Mouse (Mus musculus): Measurements from ENCODE around the gene Tap2. TPM values are rescaled to one million over a fixed set of nuclear protein-coding genes. Genes with fewer than 3 reads are reported as not detected.
"Not testable (repeated sequence)": the region's sequence is repeated elsewhere in the genome, so short reads cannot be mapped to it uniquely, and the experiment has no call there.

Tap2 gene
- polyA plus RNA-seq, 3 experiments from 2014 or later: 94.0 to 181 (median 103) TPM

DNA sequence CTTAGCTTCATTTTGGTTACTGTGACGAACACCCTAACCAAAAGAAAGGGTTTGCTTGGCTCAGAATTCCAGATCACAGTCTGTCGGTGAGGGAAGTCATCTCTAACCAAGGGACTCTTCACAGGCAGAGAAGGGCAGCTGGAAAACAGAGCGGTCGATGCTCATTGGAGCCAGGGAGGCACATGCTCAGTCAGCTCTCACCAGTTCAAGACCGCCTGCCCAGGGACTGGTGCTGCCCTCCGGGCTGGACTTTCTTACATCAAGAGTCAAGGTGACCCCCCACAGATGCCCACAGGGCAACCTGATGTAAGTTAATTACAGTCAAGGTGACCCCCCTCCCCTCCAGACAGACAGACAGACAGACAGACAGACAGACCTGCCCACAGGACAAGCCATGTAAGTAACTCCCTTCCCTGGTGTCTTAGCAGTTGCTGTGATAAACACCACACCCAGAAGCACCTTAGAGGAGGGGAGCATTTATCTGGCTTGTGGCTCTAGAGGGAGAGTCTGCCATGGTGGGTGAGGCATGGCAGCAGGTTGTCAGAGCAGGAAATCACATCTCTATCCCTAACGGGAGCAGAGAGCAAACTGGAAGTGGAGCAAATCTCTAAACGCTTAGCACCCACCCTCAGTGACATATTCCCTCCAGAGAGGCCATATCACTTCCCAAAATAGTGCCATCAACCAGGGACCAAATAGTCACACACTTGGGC lies 14.0 kb downstream of the Tap2 start:
- ATAC-seq: no peak

DNA sequence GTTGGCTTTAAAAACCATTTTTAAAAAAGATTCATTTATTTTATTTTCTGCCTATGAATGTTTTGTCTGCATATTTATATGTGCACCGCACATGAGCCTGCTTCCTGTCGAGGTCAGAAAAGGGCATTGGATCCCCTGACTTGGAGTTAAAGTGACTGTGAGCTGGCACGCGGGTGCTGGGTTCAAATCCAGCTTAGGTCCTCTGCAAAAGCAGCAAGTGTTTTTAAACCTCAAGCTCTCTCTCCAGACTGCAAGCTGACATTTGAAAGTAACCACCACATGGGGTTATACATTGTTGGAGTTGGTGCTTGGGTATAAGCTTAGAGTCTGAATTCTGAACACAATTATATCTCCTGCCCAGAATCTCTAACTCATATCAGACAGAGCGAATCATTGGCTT lies 14.7 kb downstream of the Tap2 start:
- no peak for ATAC-seq

- ATAC-seq: peak; percentile 76
These were observed 15.3 kb downstream of the Tap2 start for GRCm38 (mm10) chr17:34218675-34219074.

DNA sequence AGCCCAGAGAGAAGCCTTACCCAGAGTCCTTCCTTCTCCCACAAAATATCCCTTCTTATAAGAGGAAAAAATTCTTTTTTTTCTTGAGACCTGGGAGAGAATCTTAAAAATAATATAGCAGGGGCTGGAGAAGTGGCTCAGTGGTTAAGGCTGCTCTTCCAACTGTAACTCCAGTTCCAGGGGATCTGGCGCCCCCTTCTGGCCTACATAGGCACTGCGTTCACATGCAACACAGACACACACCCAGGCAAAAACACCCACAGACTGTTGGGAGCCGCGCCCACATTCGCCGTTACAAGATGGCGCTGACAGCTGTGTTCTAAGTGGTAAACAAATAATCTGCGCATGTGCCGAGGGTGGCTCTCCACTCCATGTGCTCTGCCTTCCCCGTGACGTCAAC lies 15.8 kb downstream of the Tap2 start:
- peak; percentile 51 for ATAC-seq

GRCm38 (mm10) chr17:34219801-34220200 lies 16.5 kb downstream of the Tap2 start:
- ATAC-seq: not testable (repeated sequence)

DNA sequence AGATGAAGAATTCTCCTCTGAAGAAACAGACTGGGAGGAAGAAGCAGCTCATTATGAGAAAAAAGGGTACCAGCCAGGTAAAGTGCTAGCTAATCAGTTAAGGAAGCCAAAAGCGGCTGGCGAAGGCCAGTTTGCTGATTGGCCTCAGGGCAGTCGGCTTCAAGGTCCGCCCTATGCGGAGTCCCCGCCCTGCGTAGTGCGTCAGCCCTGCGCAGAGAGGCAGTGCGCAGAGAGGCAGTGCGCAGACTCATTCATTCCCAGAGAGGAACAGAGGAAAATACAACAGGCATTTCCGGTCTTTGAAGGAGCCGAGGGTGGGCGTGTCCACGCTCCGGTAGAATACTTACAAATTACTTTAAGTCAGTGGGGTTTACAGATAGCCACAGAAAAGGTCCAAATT lies 17.1 kb downstream of the Tap2 start:
- ATAC-seq: not testable (repeated sequence)

GRCm38 (mm10) chr17:34224816-34225215 lies 21.5 kb downstream of the Tap2 start:
- ATAC-seq: no peak

DNA sequence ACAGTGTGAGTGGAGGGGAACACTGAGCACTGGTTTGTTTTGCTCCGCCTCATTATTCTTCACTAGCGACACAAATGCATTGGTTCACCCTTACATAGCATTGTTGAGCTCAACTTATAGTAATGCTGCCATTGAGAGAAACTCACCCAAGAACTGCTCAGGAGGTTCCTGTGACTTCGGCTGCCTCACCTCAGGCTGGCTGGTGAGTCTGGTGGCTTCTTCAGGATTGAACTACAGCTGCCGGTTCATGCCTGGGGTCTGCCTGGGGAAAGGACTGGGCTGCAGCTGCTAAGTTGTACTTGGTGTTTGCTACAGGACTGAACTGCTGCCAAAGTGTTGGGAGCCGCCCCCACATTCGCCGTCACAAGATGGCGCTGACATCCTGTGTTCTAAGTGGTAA lies 22.1 kb downstream of the Tap2 start:
- ATAC-seq: no peak

- not testable (repeated sequence) for ATAC-seq
These were observed 22.6 kb downstream of the Tap2 start for GRCm38 (mm10) chr17:34225911-34226310.

DNA sequence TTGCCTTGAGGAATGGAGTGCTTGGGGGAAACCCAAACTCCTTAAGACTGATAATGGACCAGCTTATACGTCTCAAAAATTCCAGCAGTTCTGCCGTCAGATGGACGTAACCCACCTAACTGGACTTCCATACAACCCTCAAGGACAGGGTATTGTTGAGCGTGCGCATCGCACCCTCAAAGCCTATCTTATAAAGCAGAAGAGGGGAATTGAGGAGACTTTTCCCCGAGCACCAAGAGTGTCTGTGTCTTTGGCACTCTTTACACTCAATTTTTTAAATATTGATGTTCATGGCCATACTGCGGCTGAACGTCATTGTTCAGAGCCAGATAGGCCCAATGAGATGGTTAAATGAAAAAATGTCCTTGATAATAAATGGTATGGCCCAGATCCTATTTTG lies 27.6 kb downstream of the Tap2 start:
- ATAC-seq: not testable (repeated sequence)

GRCm38 (mm10) chr17:34232021-34232420 lies 28.7 kb downstream of the Tap2 start:
- not testable (repeated sequence) for ATAC-seq

DNA sequence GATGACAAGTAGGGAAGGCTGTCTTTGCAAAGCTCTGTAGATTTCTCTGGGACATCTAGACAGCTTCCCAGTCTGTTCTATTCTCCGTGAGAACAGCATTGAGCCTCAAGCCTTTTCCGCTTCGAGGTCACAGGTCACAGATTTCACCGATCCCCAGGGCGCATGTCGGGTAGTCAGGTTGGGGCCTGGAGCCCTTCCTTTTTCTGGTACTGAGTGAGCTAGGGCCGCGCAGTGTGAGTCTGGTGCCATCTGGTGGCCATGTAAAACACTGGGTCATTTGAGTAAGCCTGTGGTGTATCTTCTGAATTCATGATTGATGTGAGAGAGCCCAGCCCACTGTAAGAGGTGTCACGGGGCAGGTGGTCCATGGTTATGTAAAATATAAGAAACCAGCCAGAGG lies 31.6 kb downstream of the Tap2 start:
- ATAC-seq: peak; percentile 72

DNA sequence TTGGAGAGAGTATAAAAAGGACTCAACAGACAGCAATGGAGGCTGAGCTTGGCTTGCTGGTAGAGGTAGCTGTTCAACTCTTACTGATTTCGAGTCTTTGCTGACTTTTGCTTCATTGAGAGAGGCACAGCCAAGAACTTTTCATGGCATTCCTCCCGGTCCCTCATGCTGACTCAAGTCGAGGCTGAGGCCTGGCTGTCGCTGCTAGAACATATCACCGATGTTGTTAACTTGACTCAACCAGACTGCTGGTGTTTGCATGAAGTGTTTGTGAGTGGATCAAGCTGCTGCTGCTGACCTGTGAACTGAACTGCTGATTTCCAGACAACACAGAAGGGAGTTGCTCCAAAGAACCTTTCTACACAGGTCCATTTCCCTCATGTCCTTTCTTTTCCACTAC lies 33.4 kb downstream of the Tap2 start:
- no peak for ATAC-seq

DNA sequence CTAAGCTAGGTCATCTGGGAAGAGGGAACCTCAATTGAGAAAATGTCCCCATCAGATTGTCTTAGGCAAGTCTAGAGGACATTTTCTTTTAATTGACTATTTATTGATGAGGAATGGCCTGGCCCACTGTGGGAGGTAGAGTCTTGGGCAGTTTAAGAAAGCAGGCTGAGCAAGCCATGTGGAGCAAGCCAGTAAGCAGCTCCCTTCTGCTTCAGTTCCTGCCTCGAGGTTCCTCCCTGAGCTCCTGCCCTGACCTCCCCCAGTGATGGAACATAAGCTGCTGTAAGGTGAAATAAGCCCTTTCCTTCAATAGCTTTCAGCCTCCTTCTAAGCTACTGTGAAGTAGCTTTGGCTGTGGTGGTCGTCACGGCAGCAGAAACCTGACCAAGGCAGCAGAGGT lies 34.4 kb downstream of the Tap2 start:
- ATAC-seq: no peak

DNA sequence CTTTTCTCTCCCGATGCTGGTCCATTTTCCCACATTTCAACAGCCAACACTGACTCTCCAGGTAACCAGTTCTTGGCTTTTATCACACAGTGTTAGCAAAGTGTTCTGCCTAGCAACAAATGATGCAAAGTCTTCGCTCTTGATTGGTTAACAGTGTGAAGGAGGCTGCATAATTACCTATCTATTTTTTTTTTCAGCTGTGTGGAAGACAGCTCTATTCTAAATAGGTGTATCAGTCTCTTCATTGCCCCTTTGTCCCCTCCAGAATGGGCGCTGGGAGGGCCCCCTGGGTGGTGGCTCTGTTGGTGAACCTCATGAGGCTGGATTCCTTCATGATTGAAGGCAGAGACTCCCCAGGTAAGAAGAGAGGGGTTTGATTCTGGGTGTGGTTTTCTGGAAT lies 35.4 kb downstream of the Tap2 start, which contains the start of gene H2-Ob:
H2-Ob (plus strand) TSS at position 198 of the 400 bp plus-strand sequence.
- peak; percentile 81 for ATAC-seq

DNA sequence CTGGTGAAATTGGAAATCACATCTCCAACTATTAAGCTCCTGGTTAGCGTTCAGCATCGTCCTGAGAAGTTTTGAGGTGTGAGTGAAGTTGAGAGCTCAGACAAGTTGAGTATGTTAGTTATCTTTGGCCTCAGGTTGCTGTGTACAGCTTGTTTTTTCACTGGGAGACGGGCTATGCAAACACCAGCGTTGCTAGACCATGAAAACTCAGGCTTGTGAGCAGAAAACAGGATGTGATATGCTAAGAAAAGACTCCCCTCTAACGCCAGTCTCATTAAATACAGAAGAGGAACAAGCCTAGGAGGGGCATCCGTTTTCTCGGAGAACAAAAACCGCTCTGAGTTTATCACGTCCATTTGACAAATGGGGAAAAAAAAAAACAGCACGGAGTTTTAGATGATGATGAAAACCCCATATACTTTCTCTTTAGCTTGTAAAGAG lies 36.3 kb downstream of the Tap2 start:
- ATAC-seq: peak; percentile 62

- no peak for ATAC-seq
These were observed 37.0 kb downstream of the Tap2 start for GRCm38 (mm10) chr17:34240366-34240765.

- ATAC-seq: no peak
These were observed 37.6 kb downstream of the Tap2 start for GRCm38 (mm10) chr17:34240916-34241315.

DNA sequence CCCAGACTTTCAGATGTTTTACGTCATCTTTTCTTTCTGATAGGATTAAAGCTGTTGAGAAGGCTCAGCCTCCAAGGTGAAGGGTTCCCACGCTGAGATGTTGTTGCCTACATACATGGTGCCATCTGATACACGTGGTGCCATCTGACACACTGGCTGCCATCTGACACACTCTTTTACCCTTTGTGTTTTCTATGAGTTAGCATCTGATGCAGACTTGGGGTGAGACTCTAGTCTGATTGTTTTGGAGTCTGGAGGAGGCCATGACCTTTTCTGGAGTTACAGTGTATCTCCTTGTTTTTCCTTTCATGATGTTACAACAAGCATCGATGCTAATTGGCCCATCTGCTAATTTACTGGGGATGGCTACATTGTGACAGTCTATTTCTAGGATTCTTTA lies 41.3 kb downstream of the Tap2 start:
- ATAC-seq: no peak

- no peak for ATAC-seq
These were observed 43.7 kb downstream of the Tap2 start for GRCm38 (mm10) chr17:34247047-34247446.

- ATAC-seq: no peak
These were observed 45.4 kb downstream of the Tap2 start for GRCm38 (mm10) chr17:34248764-34249163.

- no peak for ATAC-seq
These were observed 46.0 kb downstream of the Tap2 start for GRCm38 (mm10) chr17:34249361-34249760.

DNA sequence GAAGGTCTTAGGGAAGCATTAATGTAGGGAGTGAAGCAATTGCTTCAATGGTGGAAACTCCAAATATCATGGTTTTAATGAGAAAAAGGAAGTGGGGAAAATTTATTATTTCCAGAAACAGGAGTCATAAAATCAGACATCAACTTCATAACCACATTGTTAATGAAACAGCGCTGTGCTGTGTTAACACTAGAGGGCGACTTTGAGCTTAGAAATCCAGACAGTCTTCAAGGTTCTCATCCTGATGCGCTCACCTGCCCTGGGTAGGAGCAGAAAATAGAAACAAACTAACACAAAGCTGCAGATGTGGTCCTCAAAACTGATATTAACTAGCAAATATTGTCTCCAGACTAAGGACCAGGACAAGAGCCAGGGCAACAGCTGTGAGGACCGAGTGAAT lies 46.6 kb downstream of the Tap2 start:
- peak; percentile 69 for ATAC-seq

GRCm38 (mm10) chr17:34251666-34252065 lies 48.3 kb downstream of the Tap2 start:
- no peak for ATAC-seq

DNA sequence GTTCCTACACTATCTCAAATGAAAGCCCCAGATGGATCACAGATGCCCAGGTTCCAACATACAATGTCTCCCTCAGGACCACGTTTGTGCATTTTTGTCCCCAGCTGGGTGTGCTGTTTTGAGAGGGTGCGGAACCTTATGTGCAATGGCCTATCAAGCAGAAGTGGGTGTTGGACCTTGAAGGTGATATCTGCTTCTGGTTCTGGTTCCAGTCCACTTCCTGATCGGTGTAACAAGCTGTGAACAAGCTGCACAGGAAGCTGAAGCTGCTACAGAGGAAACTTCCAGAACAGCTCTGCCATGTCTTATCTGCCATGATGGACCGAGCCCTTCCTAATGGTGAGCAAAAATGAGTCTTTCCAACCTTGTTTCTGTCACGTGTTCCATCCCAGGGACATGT lies 53.2 kb downstream of the Tap2 start:
- ATAC-seq: no peak
